Mouse (Mus musculus) intestine, embryonic 14.5 days (tissue): ENCODE data around the gene Olfr1377. TPM values are rescaled to one million over a fixed set of nuclear protein-coding genes. Genes with fewer than 3 reads are reported as not detected.
"Not testable (repeated sequence)": the region's sequence is repeated elsewhere in the genome, so short reads cannot be mapped to it uniquely, and the experiment has no call there.

ENCODE experiments used
- ATAC-seq: fragments of 200-750 bp; cut with Nextera tagmentation; replicated peaks from 2 replicates; pipeline ENCODE4 v1.8.0; 2017; ENCODE audit warnings: low read depth, moderate number of reproducible peaks, moderate TSS enrichment, moderate library complexity; ENCODE audit not compliant: low FRiP score, low TSS enrichment
- DNase-seq: peaks from one replicate; pipeline ENCODE4 v3.0.0-alpha.2; 2018; ENCODE audit warnings: low spot score
- H3K27ac ChIP-seq: fragments of 300-500 bp; sonication (generic); 2 replicates; pipeline ENCODE4 v1.5.1; 2014; ENCODE audit warnings: low read depth, mild to moderate bottlenecking, control low read depth
- H3K27me3 ChIP-seq: fragments of 300-500 bp; sonication (generic); replicated peaks from 2 replicates; pipeline ENCODE4 v1.6.1; 2014; ENCODE audit warnings: low read length, control low read depth; ENCODE audit not compliant: control insufficient read depth, insufficient read depth
- H3K36me3 ChIP-seq: fragments of 300-500 bp; sonication (generic); 2 replicates; pipeline ENCODE4 v1.6.1; 2014; ENCODE audit warnings: low read length, control low read depth; ENCODE audit not compliant: control insufficient read depth, insufficient read depth
- H3K4me1 ChIP-seq: fragments of 300-500 bp; sonication (generic); replicated peaks from 2 replicates; pipeline ENCODE4 v1.6.1; 2014; ENCODE audit warnings: low read length, control low read depth, mixed read lengths; ENCODE audit not compliant: control insufficient read depth, insufficient read depth
- H3K4me2 ChIP-seq: fragments of 300-500 bp; sonication (generic); 2 replicates; pipeline ENCODE4 v1.6.1; 2014; ENCODE audit warnings: low read length
- H3K4me3 ChIP-seq: fragments of 300-500 bp; sonication (generic); 2 replicates; pipeline ENCODE4 v1.5.1; 2014; ENCODE audit warnings: low read depth, low read length, control low read depth, mixed read lengths
- H3K9ac ChIP-seq: fragments of 300-500 bp; sonication (generic); 2 replicates; pipeline ENCODE4 v1.6.1; 2014; ENCODE audit warnings: mild to moderate bottlenecking, low read length
- H3K9me3 ChIP-seq: fragments of 300-500 bp; sonication (generic); 2 replicates; pipeline ENCODE4 v1.6.1; 2016; ENCODE audit warnings: low read length, control low read depth; ENCODE audit not compliant: control insufficient read depth
- WGBS: fragments of 180-500 bp; shearing (Covaris S2); extraction: QIAGEN DNeasy Blood & Tissue Kit; methylation state at CpG from one replicate; pipeline ENCODE4 v1.1.7; 2014; 5-methylcytosine and 5-hydroxymethylcytosine counted together
- polyA plus RNA-seq: library from polyadenylated mRNA; unstranded; fragments of >200 nt; fragmentation: Nextera tagmentation; extraction: Ambion mirVana; gene quantifications from 2 replicates; pipeline ENCODE4 v1.2.1, GENCODE M21; 2014

Gene Olfr1377
- polyA plus RNA-seq, 1 experiment from 2014 or later: not detected

- H3K4me1 ChIP-seq: no peaks in the 10 kb centered on the region
- H3K36me3 ChIP-seq: no peaks in the 10 kb centered on the region
- no peak overlapping the region for H3K4me2 ChIP-seq
- no peaks in the 10 kb centered on the region for H3K27me3 ChIP-seq
- ATAC-seq (no peak), DNase-seq (peak; percentile 52)
- no peaks in the 10 kb centered on the region for H3K9me3 ChIP-seq
- H3K9ac ChIP-seq: no peak overlapping the region
- 26% methylated on average over 1 of the region's 1 CpGs for WGBS
- H3K27ac ChIP-seq: no peak overlapping the region
- H3K4me3 ChIP-seq: no peak overlapping the region
These were observed 51.1 kb downstream of the Olfr1377 start for GRCm38 (mm10) chr11:51032851-51033250.

- DNase-seq, H3K27ac ChIP-seq, H3K4me1 ChIP-seq, H3K9ac ChIP-seq, H3K4me2 ChIP-seq, H3K27me3 ChIP-seq, H3K36me3 ChIP-seq, ATAC-seq, H3K4me3 ChIP-seq, H3K9me3 ChIP-seq: not testable (repeated sequence)
These were observed 52.4 kb downstream of the Olfr1377 start for GRCm38 (mm10) chr11:51034141-51034540.

- no peak overlapping the region for H3K4me2 ChIP-seq
- no peak overlapping the region for H3K9ac ChIP-seq
- ATAC-seq (no peak), DNase-seq (no peak)
- no peak overlapping the region for H3K27ac ChIP-seq
- no peak overlapping the region for H3K4me3 ChIP-seq
- H3K9me3 ChIP-seq: no peaks in the 10 kb centered on the region
- no peaks in the 10 kb centered on the region for H3K4me1 ChIP-seq
- no peaks in the 10 kb centered on the region for H3K27me3 ChIP-seq
- H3K36me3 ChIP-seq: no peaks in the 10 kb centered on the region
- WGBS: 70% methylated on average over 2 of the region's 2 CpGs
These were observed 54.2 kb downstream of the Olfr1377 start for GRCm38 (mm10) chr11:51035951-51036350.

Other genes with a start within 250 kb of the Olfr1377 start
- 29.0 and 32.6 TPM in 2 replicates for gene Zfp354c, start 154.2 kb upstream of the Olfr1377 start, polyA plus RNA-seq
- gene Zfp879, start 140.4 kb upstream of the Olfr1377 start, polyA plus RNA-seq: 0.78 and 0.89 TPM in 2 replicates
- gene Grm6, start 131.3 kb upstream of the Olfr1377 start, polyA plus RNA-seq: not detected in 2 replicates
- gene Zfp454, start 94.3 kb upstream of the Olfr1377 start, polyA plus RNA-seq: 5.4 and 8.3 TPM in 2 replicates
- gene Zfp2, start 65.8 kb upstream of the Olfr1377 start, polyA plus RNA-seq: 11.4 TPM in 2 replicates
- 0.89 and 1.5 TPM in 2 replicates for gene Zfp354b, start 50.3 kb upstream of the Olfr1377 start, polyA plus RNA-seq
- not detected in 2 replicates for gene 4933414I15Rik, start 38.2 kb upstream of the Olfr1377 start, polyA plus RNA-seq
- gene Prop1, start 28.2 kb upstream of the Olfr1377 start, polyA plus RNA-seq: not detected in 2 replicates
- not detected in 2 replicates for gene Olfr1378, start 15.4 kb upstream of the Olfr1377 start, polyA plus RNA-seq
- gene Olfr51, start 21.6 kb downstream of the Olfr1377 start, polyA plus RNA-seq: not detected in 2 replicates
- gene Olfr54, start 32.3 kb downstream of the Olfr1377 start, polyA plus RNA-seq: not detected in 2 replicates
- gene Olfr1375, start 66.1 kb downstream of the Olfr1377 start, polyA plus RNA-seq: not detected in 2 replicates
- 9.1 and 11.0 TPM in 2 replicates for gene Zfp354a, start 77.3 kb downstream of the Olfr1377 start, polyA plus RNA-seq
- gene Gm12569, start 238.5 kb downstream of the Olfr1377 start, polyA plus RNA-seq: not detected in 2 replicates